Mouse (Mus musculus) myocyte (in vitro differentiated cells): ENCODE results near the gene 2310061I04Rik. TPM values are rescaled to one million over a fixed set of nuclear protein-coding genes. Genes with fewer than 3 reads are reported as not detected.
A peak's percentile ranks its signal among the peaks of the same experiment; 100 is the strongest.

Experiments
- H3K27me3 ChIP-seq: one replicate; pipeline ENCODE4 v1.6.1; 2011; ENCODE audit not compliant: control insufficient read depth, insufficient read depth, insufficient read length
- H3K36me3 ChIP-seq: one replicate; pipeline ENCODE4 v1.6.1; 2011; ENCODE audit not compliant: control insufficient read depth, insufficient read depth
- H3K4me2 ChIP-seq: one replicate; pipeline ENCODE4 v1.6.1; 2011; ENCODE audit warnings: low read depth, control low read depth
- H3K4me3 ChIP-seq: one replicate; pipeline ENCODE4 v1.5.1; 2011; ENCODE audit warnings: mild to moderate bottlenecking, control low read depth, moderate library complexity
- H3K79me2 ChIP-seq: one replicate; pipeline ENCODE4 v1.6.1; 2011; ENCODE audit not compliant: control insufficient read depth, insufficient read depth
- H3ac ChIP-seq: one replicate; pipeline ENCODE4 v1.6.1; 2011; ENCODE audit not compliant: control insufficient read depth, insufficient read length
- CEBPB ChIP-seq: IDR thresholded peaks from 2 replicates; pipeline ENCODE4 v1.6.1; 2011; ENCODE audit warnings: mild to moderate bottlenecking, moderate library complexity; ENCODE audit not compliant: poor library complexity, insufficient read depth, severe bottlenecking
- E2F4 ChIP-seq: IDR thresholded peaks from one replicate; pipeline ENCODE4 v1.6.1; 2011; ENCODE audit warnings: mild to moderate bottlenecking, control low read depth, moderate library complexity; ENCODE audit not compliant: insufficient read depth
- MAX ChIP-seq: IDR thresholded peaks from one replicate; pipeline ENCODE4 v1.6.1; 2011; ENCODE audit warnings: low read depth, mild to moderate bottlenecking, control low read depth
- MYOD1 ChIP-seq, 3 experiments: IDR thresholded peaks; one replicate each; pipeline ENCODE4 v1.6.1; 2011; ENCODE audit warnings: control low read depth in 2 of 3, low read depth in 2 of 3, mild to moderate bottlenecking in 2 of 3, moderate library complexity in 1 of 3; ENCODE audit not compliant: insufficient read length in 2 of 3, control insufficient read depth in 1 of 3
- MYOG ChIP-seq, 3 experiments: IDR thresholded peaks; one replicate each; pipeline ENCODE4 v1.6.1; 2011; ENCODE audit warnings: control low read depth in 2 of 3, low read depth in 2 of 3, mild to moderate bottlenecking in 2 of 3; ENCODE audit not compliant: insufficient read length in 2 of 3, control insufficient read depth in 1 of 3, insufficient read depth in 1 of 3
- POLR2A ChIP-seq: IDR thresholded peaks from one replicate; pipeline ENCODE4 v1.6.1; 2011; ENCODE audit warnings: low read depth, mild to moderate bottlenecking, control low read depth, moderate library complexity; ENCODE audit not compliant: insufficient read length
- POLR2AphosphoS2 ChIP-seq: IDR thresholded peaks from one replicate; pipeline ENCODE4 v1.6.1; 2011; ENCODE audit warnings: low read depth, control low read depth; ENCODE audit not compliant: insufficient read length
- REST ChIP-seq: IDR thresholded peaks from one replicate; pipeline ENCODE4 v1.6.1; 2011; ENCODE audit warnings: mild to moderate bottlenecking, control low read depth, moderate library complexity; ENCODE audit not compliant: insufficient read depth, insufficient read length
- SRF ChIP-seq: IDR thresholded peaks from one replicate; pipeline ENCODE4 v1.6.1; 2011; ENCODE audit warnings: low read depth; ENCODE audit not compliant: control insufficient read depth, insufficient read length
- TCF12 ChIP-seq: IDR thresholded peaks from one replicate; pipeline ENCODE4 v1.6.1; 2011; ENCODE audit warnings: mild to moderate bottlenecking, control low read depth; ENCODE audit not compliant: poor library complexity, insufficient read depth, severe bottlenecking
- TCF3 ChIP-seq: IDR thresholded peaks from one replicate; pipeline ENCODE4 v1.6.1; 2011; ENCODE audit warnings: low read depth, control low read depth; ENCODE audit not compliant: insufficient read length
- USF1 ChIP-seq: IDR thresholded peaks from one replicate; pipeline ENCODE4 v1.6.1; 2011; ENCODE audit warnings: low read depth, mild to moderate bottlenecking, control low read depth, moderate library complexity
- polyA plus RNA-seq: library from polyadenylated mRNA; unstranded; fragments of >200 nt; fragmentation: generic; extraction: Trizol; gene quantifications from one replicate; pipeline ENCODE4 v1.2.1, GENCODE M21; 2012; ENCODE audit warnings: missing spikeins

Gene 2310061I04Rik
- polyA plus RNA-seq, 1 experiment: 33.7 TPM

- Histone ChIP-seq H3K36me3 (no peaks in the 10 kb centered on the region), H3K27me3 (no peaks in the 10 kb centered on the region), H3K4me2 (no peak overlapping the region), H3K4me3 (no peak overlapping the region), H3K79me2 (no peaks in the 10 kb centered on the region), H3ac (no peak overlapping the region)
- no peak for TF ChIP-seq POLR2AphosphoS2
- TF ChIP-seq MYOG (IDR thresholded peaks at IDR 0.05; ENCODE audit: control insufficient read depth in 1 of 3, insufficient read depth in 1 of 3, insufficient read length in 2 of 3, low read depth in 2 of 3): no peak
- TF ChIP-seq SRF: no peak
- TF ChIP-seq POLR2A: no peak
- no peak for TF ChIP-seq CEBPB
- TF ChIP-seq E2F4: no peak
- no peak for TF ChIP-seq TCF12
- TF ChIP-seq TCF3: no peak
- no peak for TF ChIP-seq MYOD1 (IDR thresholded peaks at IDR 0.05; ENCODE audit: control insufficient read depth in 1 of 3, insufficient read length in 2 of 3, low read depth in 2 of 3)
- no peak for TF ChIP-seq REST
- no peak for TF ChIP-seq USF1
- TF ChIP-seq MAX: no peak
These were observed 37.4 kb downstream of the 2310061I04Rik start for GRCm38 (mm10) chr17:35859835-35860234.

DNA sequence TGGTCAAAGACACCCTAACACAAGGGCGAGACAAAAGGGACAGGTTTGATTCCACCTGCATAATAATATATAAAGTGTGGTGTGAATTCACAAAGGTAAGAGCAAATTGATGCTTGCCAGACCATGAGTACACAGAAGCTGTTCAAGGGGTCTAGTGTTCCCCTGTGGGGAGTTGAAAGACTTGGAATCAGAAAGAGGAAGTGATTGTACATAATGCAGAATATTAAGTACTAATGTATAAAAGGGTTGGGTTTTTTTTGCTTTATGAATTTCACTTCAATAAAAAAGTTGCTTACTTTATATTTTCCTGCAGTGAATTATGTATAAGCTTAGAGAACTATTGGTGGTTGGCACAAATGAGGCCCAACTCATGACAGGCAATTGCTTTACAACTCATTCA lies 37.9 kb downstream of the 2310061I04Rik start:
- H3K4me3 ChIP-seq: no peak overlapping the region
- no peaks in the 10 kb centered on the region for H3K79me2 ChIP-seq
- no peak overlapping the region for H3K4me2 ChIP-seq
- no peaks in the 10 kb centered on the region for H3K27me3 ChIP-seq
- no peak for TF ChIP-seq MYOD1 (IDR thresholded peaks at IDR 0.05; ENCODE audit: control insufficient read depth in 1 of 3, insufficient read length in 2 of 3, low read depth in 2 of 3)
- TF ChIP-seq TCF3: no peak
- no peak for TF ChIP-seq CEBPB
- TF ChIP-seq USF1: no peak
- TF ChIP-seq MYOG (IDR thresholded peaks at IDR 0.05; ENCODE audit: control insufficient read depth in 1 of 3, insufficient read depth in 1 of 3, insufficient read length in 2 of 3, low read depth in 2 of 3): no peak
- TF ChIP-seq E2F4: no peak
- TF ChIP-seq POLR2AphosphoS2: no peak
- no peak for TF ChIP-seq MAX
- no peak for TF ChIP-seq TCF12
- no peak for TF ChIP-seq SRF
- TF ChIP-seq REST: no peak
- TF ChIP-seq POLR2A: no peak
- H3K36me3 ChIP-seq: no peaks in the 10 kb centered on the region
- H3ac ChIP-seq: no peak overlapping the region

- no peak overlapping the region for H3K4me3 ChIP-seq
- no peak overlapping the region for H3K4me2 ChIP-seq
- TF ChIP-seq E2F4 (no peak), MYOG (IDR thresholded peaks at IDR 0.05; ENCODE audit: control insufficient read depth in 1 of 3, insufficient read depth in 1 of 3, insufficient read length in 2 of 3, low read depth in 2 of 3) (no peak), TCF3 (no peak), MYOD1 (IDR thresholded peaks at IDR 0.05; ENCODE audit: control insufficient read depth in 1 of 3, insufficient read length in 2 of 3, low read depth in 2 of 3) (no peak), MAX (no peak), POLR2A (no peak), CEBPB (no peak), USF1 (no peak), POLR2AphosphoS2 (no peak), REST (no peak), SRF (no peak), TCF12 (no peak)
- H3K79me2 ChIP-seq: no peaks in the 10 kb centered on the region
- no peak overlapping the region for H3ac ChIP-seq
- peaks cover 17% of the 10 kb centered on the region for H3K36me3 ChIP-seq
- H3K27me3 ChIP-seq: no peaks in the 10 kb centered on the region
These were observed 46.3 kb downstream of the 2310061I04Rik start for GRCm38 (mm10) chr17:35850974-35851373.

DNA sequence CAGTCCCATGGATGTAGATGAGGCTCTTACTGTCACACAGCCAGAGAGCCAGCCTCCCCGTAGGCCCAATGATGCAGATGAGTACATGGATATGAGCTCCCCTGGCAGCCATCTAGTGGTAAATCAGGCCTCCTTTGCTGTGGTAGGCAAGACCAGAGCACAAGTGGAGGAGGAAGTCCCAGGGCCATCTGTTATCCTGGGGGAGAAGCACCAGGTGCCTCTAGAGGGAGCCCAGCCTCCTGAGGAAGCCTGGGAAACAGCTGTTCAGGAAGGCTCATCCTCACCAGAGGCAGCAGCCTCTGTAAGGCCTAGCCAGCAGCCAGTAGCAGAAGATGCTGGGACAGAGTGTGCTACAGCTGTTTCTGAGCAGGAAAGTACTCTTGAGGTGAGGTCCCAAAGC lies 49.1 kb downstream of the 2310061I04Rik start:
- no peak overlapping the region for H3K4me3 ChIP-seq
- no peak overlapping the region for H3K4me2 ChIP-seq
- peaks cover 2% of the 10 kb centered on the region for H3K79me2 ChIP-seq
- H3K27me3 ChIP-seq: no peaks in the 10 kb centered on the region
- peaks cover 26% of the 10 kb centered on the region for H3K36me3 ChIP-seq
- no peak overlapping the region for H3ac ChIP-seq
- TF ChIP-seq CEBPB (no peak), MYOD1 (IDR thresholded peaks at IDR 0.05; ENCODE audit: control insufficient read depth in 1 of 3, insufficient read length in 2 of 3, low read depth in 2 of 3) (peak in 2 of 3 experiments; percentile 57 to 64), USF1 (no peak), POLR2AphosphoS2 (no peak), MYOG (IDR thresholded peaks at IDR 0.05; ENCODE audit: control insufficient read depth in 1 of 3, insufficient read depth in 1 of 3, insufficient read length in 2 of 3, low read depth in 2 of 3) (peak; percentile 48 to 69 (median 56)), POLR2A (no peak), E2F4 (no peak), SRF (no peak), REST (no peak)

GRCm38 (mm10) chr17:35843514-35843913 lies 53.7 kb downstream of the 2310061I04Rik start:
- no peak overlapping the region for H3K4me2 ChIP-seq
- peaks cover 18% of the 10 kb centered on the region for H3K79me2 ChIP-seq
- TF ChIP-seq E2F4 (no peak), REST (no peak), SRF (no peak), POLR2A (no peak), CEBPB (no peak), TCF3 (no peak), TCF12 (no peak), POLR2AphosphoS2 (no peak), MAX (no peak), MYOD1 (IDR thresholded peaks at IDR 0.05; ENCODE audit: control insufficient read depth in 1 of 3, insufficient read length in 2 of 3, low read depth in 2 of 3) (no peak)

More at GRCm38 (mm10) chr17:35843514-35843913, 53.7 kb downstream of the 2310061I04Rik start:
- Histone ChIP-seq H3K27me3 (no peaks in the 10 kb centered on the region), H3ac (no peak overlapping the region), H3K36me3 (peaks cover 10% of the 10 kb centered on the region), H3K4me3 (no peak overlapping the region)
